Mouse (Mus musculus): ENCODE results near the gene St7l.
A peak's percentile ranks its signal among the peaks of the same experiment; 100 is the strongest.
"Not testable (repeated sequence)": the region's sequence is repeated elsewhere in the genome, so short reads cannot be mapped to it uniquely, and the experiment has no call there.

St7l gene

DNA sequence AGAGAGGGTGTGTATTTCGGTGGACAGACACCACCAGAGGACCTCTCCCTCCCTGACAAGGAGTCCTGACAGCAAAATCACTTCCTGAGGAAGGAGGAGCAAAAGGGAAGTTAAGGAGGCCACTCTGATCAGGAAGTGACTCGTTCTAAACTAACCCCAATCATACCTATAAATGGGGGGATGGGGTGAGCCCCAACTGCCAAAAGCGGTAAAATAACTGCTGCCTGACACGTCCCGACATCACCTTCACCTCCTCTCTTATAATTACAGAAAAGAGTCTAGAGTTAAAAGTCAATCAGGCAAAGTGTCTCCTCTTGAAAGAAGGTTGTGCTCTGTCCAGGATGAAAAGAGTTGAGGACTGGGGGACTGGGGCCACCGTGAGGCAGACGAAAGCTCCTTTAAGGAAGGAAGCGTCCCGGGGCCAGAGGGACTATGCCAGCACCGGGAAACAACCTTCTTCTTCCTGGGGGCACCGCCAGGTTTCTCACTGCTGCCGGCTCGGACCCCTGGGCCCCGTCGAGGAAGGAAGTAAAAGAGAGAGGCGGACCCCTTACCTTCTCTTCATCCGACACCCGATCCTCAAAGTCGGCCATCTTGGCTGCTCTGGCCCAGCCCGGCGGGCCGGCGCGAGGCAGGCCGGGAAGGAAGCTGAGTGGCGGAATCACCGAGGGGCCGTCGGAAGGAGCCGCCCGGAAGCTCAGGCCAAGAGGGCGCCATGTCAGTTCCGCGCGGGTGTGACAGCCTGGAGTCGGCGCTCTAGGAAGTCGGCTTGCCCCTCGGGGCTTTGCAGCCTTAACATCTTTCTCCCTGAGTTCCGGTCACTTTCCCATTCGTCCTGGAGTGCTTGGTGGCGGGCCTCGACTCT is at the start of gene St7l, which contains the start of gene Capza1:
Gene St7l (plus strand): TSS at position 220 of the 865 bp plus-strand sequence.
Gene Capza1 (minus strand): TSS at position 720 of the 865 bp plus-strand sequence.
- peak; percentile 91 for DNase-seq (ENCODE audit: low spot score)

DNA sequence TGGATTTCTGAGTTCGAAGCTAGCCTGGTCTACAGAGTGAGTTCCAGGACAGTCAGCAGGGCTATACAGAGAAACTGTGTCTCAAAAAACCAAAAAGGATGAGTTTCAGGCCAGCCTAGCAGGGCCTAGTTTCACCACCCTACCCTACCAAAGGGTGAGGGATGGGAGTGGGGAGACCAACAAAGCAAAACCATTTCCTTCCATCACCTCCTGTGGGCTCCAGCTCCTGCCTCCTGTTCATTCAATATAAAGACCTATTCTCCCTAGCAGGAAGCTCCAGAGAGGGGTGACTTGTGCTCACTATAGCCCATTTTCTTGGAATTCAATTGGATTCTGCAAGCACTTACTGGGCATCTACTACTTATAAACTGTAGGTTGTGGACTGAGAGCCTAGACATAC is 49.1 kb upstream of the St7l start:
- DNase-seq (ENCODE audit: low spot score), result no peak

- no peak for DNase-seq (ENCODE audit: low spot score)
Measured at GRCm38 (mm10) chr3:104815346-104815745, 48.5 kb upstream of the St7l start.

GRCm38 (mm10) chr3:104816130-104816529 is 47.7 kb upstream of the St7l start:
- DNase-seq (ENCODE audit: low spot score), result no peak

- DNase-seq (ENCODE audit: low spot score), result peak; percentile 50
Measured at GRCm38 (mm10) chr3:104817481-104817990, 46.3 kb upstream of the St7l start.

- peak; percentile 93 for DNase-seq (ENCODE audit: low spot score)
Measured at GRCm38 (mm10) chr3:104817991-104818748, 45.6 kb upstream of the St7l start, which contains the start of gene Mov10. Mov10 (minus strand) TSS chr3:104818563.

DNA sequence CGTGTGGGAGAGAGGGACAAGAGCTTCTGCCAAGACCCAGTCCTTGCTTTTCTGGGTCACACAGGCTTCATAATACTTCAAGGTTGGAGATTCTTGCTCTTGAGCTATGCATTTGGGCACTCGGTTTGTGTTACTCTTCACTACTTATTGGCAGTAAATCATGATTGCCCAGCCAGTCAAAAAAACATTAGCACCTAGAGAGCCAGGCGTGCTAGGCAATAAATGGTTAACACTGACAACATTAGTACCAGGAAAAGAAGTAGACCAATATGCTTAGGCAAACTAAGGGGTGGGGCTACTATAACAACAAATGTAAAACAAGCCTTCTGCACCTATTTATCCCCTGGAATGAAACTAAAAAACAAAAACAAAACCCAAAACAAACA is 45.1 kb upstream of the St7l start:
- no peak for DNase-seq (ENCODE audit: low spot score)

- peak; percentile 40 for DNase-seq (ENCODE audit: low spot score)
Measured at GRCm38 (mm10) chr3:104820426-104820825, 43.4 kb upstream of the St7l start.

- DNase-seq (ENCODE audit: low spot score), result no peak
Measured at GRCm38 (mm10) chr3:104822413-104822812, 41.4 kb upstream of the St7l start.

GRCm38 (mm10) chr3:104835797-104836196 is 28.0 kb upstream of the St7l start:
- DNase-seq (ENCODE audit: low spot score), result no peak

- no peak for DNase-seq (ENCODE audit: low spot score)
Measured at GRCm38 (mm10) chr3:104841049-104841448, 22.8 kb upstream of the St7l start.

- DNase-seq (ENCODE audit: low spot score), result no peak
Measured at GRCm38 (mm10) chr3:104846601-104847000, 17.2 kb upstream of the St7l start.

DNA sequence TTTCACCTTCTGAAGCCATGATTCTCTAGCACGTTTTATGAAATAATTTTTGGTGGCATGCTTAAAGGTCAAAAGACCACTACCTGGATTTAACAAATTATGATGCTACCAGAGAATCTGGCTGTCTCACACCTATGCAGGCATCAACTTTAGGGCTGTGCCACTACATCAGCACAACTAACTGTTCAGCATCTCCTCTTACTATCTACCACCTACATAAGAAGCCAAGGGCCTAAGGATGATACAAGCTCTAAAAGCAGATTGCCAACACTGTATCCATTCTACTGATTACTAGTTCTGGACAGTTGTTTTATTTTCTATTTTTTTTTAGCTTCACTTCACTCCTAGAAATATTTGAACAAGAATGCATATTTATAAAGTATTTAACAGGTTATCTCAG is 9.3 kb upstream of the St7l start:
- DNase-seq (ENCODE audit: low spot score), result no peak

- DNase-seq (ENCODE audit: low spot score), result no peak
Measured at GRCm38 (mm10) chr3:104854866-104855265, 8.9 kb upstream of the St7l start.

DNA sequence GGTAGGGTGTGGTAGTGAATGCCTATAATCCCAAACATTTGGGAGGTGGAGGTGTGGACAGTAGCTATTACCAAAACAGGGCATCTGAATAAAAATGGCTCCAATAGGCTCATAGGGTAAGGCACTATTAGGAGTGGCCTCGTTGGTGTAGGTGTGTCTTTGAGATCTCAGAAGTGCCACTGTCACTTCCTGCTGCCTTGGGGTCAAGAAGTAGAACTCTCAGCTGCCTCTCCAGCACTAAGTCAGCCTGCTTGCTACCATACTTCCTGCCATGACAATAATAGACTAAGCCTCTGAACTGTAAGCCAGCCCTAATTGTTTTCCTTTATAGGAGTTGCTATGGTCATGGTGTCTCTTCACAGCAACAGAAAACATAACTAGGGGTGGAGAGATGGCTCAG is 7.7 kb upstream of the St7l start:
- no peak for DNase-seq (ENCODE audit: low spot score)

GRCm38 (mm10) chr3:104858560-104858959 is 5.2 kb upstream of the St7l start:
- DNase-seq (ENCODE audit: low spot score), result no peak

DNA sequence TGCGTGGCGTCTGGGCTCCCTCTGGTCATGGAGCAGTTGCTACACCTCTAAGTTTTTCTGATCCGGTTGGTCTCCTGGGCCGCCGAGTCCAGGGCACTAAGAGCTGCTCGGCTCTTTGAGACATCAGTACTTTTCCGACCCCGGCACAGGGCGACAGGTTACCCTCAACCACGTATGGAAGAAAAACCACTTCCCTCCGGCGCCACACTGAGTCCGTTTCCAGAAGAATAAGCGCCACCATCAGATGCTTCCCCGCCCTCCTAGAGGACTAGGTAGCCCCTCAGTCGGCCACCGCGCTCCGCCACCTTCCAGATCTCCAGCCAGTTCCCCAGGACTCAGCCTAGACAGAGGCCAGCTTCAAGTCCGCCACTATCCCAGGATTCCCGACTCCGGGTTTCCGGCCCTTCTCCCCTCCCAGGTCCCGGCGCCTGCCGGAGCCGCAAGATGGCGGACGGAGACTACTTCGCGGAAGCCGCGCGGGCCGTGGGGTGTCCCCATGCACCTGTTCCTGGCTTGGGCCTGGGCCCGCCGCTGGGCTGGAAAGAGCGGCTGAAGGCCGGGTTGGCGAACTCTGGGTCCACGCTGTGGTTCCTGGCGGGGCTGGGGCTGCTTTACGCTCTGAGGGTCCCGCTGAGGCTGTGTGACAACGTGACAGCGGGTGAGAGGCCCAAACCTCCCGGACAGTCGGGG is 991 bp downstream of the St7l start:
- DNase-seq (ENCODE audit: low spot score), result peak; percentile 90

DNA sequence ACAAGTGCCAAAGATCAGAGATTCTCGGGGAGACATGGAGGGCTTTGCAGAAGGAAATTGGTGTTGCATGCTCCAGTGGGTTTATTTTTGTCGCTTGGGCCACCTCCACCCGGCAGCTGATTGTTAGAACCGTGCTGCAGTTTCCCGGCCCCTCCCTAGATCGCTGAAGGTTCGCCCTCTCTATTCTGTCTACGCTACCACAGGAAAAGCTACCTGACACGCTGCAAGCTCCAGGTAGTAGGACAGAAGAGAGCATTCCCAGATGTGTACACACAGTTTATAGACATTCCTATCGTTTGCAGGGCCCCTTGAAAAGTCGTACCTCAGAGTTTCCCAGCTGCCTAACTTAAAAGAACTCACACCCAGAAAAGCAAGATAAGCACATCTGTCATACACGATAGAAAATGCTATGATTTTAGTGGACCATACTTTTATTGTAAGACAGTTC is 1.6 kb downstream of the St7l start:
- DNase-seq (ENCODE audit: low spot score), result no peak

DNA sequence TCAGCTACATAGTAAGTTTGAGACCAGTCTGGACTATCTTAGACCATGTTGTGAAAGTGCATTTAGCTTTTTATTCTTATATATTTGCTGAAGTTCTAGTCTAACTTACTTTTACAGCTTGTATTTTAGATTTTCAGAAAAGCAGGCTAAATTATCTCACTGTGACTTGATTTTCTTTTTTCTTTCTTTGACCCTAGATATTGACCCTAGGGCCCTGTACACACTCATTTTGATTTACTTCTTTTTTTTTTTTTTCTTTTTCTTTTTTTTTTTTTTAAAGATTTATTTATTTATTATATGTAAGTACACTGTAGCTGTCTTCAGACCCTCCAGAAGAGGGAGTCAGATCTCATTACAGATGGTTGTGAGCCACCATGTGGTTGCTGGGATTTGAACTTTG is 2.9 kb downstream of the St7l start:
- not testable (repeated sequence) for DNase-seq (ENCODE audit: low spot score)

GRCm38 (mm10) chr3:104869611-104870010 is 5.8 kb downstream of the St7l start:
- DNase-seq (ENCODE audit: low spot score), result no peak

GRCm38 (mm10) chr3:104888585-104888984 is 24.8 kb downstream of the St7l start:
- DNase-seq (ENCODE audit: low spot score), result no peak

DNA sequence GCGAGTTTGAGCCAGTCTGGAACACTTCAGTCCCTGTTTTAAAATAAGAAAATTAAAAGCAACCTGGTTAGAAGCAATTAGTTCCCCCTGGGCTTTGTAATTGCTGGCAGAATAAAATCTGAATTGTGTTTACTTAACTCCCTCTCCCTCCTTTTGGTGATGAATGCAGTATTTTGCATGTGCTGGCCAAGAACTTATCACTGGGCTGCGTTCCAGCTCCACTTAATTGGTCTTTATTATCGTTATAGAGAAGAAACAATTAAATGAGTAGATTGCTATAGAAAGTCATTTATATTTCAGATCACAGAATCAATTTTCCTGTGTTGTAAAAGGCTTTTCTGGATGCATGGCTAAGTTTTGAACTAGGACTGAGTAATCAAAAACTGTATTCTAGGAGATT is 32.3 kb downstream of the St7l start:
- no peak for DNase-seq (ENCODE audit: low spot score)
